Mouse (Mus musculus) monocyte, adult 59 days (primary cell): ENCODE results near the gene Gm14862. TPM values are rescaled to one million over a fixed set of nuclear protein-coding genes. Genes with fewer than 3 reads are reported as not detected.

Experiments
- total RNA-seq, 2 experiments: library from RNA; stranded (reverse); gene quantifications; one replicate each; pipeline ENCODE4 v1.2.4; 2023

Gm14862 gene
- not detected for total RNA-seq

DNA sequence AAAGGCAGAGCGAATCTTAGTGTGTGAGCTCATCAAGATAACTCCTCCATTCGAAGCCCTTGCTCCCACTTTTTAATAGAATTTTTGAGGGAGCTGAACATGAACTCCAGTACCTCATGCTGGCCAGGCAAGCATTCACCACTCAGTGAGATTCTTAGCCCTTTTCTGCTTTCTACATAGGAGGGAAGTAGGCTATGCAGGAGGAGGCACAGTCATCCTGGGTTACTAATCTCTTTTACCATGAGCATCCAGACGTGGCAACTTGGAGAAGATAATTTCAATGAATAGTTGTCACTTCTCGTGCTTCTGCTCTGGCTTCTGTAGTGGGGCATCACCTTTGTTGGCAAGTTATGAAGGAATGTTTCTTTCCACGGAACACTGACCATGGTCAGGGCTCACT lies at the start of gene Gm14862:
TSS of gene Gm14862 (minus strand) at position 134 of the 400 bp plus-strand sequence.

DNA sequence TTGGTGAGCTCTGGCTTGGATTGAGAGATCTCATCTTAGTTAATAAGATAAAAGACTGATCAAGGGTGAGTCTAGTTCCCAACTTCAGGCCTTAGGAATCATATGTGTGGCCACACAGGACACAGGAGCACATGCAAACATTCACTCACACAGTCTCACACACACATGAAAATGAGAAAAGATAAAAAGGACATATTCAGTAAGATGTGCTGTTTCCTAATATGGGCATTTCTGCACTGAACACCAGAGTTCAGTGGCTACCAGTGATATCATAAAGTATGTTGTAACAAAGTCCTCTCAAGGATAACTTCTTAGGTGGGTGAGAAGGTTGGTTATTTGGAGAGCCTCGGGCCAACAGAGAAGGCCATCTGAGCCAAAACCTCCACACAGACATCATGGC lies 26.8 kb upstream of the Gm14862 start, which contains the start of gene H2al1m:
TSS of gene H2al1m (plus strand) at position 301 of the 400 bp plus-strand sequence.

DNA sequence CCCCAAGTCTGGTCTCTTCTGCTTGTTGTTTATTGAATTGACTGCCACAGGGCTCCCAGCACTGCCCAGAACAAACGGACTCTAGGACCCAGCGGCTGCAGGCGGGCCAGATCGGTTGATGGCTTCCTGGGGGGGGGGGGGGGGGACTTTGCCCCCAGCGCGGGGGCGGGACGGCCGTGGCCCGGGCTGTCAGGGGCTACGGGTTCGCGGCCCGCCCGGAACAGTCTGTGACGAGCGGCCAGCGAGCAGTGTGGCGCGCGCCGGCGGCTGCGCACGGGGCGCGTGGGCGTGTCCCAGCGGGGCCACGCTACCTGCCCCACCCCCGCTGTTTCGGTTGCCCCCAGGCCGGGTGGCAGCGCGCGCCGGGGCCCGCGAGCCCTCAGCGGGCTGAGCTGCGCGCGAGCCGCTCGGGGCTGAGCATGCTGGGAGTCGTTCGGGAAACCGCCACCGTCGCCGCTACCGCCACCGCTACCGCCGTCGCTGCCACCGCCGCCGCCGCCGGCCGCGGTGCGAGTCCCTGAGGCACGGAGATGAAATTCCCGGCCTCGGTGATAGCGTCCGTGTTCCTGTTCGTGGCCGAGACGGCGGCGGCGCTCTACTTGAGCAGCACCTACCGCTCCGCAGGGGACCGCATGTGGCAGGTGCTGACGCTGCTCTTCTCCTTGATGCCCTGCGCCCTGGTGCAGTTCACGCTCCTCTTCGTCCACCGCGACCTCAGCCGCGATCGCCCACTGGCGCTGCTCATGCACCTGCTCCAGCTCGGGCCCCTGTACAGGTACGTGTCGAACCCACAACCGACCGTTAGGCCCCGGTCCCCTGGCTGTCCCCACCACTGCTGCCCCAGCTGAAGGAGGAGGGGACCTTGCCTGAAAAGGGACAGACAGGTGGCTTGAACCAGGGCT lies 16.0 kb upstream of the Gm14862 start, which contains the start of gene Xk:
TSS of gene Xk (plus strand) at position 297 of the 902 bp plus-strand sequence.

Other genes with a start within 250 kb of the Gm14862 start
- gene Fthl17e, start 223.4 kb downstream of the Gm14862 start, total RNA-seq: not detected
- gene Fthl17f, start 193.9 kb downstream of the Gm14862 start, total RNA-seq: not detected
- gene 4930402K13Rik, start 152.3 kb downstream of the Gm14862 start, total RNA-seq: not detected
- not detected for gene Lancl3, start 57.0 kb downstream of the Gm14862 start, total RNA-seq
- under 1 TPM; 0.46 to 0.60 TPM for gene Xk, start 15.9 kb upstream of the Gm14862 start, total RNA-seq
- not detected for gene H2al1m, start 26.9 kb upstream of the Gm14862 start, total RNA-seq
- not detected for gene H2al1k, start 93.7 kb upstream of the Gm14862 start, total RNA-seq
- 1,000 to 10,000 TPM; 1,383 to 1,550 TPM for gene Cybb, start 230.9 kb upstream of the Gm14862 start, total RNA-seq